Mouse (Mus musculus) cerebellum, postnatal 14 days (tissue): Measurements from ENCODE around the gene Noc2l.
A peak's percentile ranks its signal among the peaks of the same experiment; 100 is the strongest.

Experiments
- DNase-seq, 2 experiments: peaks; one replicate each; pipeline ENCODE4 v3.0.0; 2021; ENCODE audit warnings: mixed read lengths in 2 of 2

The Noc2l gene

GRCm38 (mm10) chr4:156217022-156217669 lies 18.7 kb upstream of the Noc2l start:
- peak in 1 of 2 experiments; percentile 25 for DNase-seq

GRCm38 (mm10) chr4:156217838-156218237 lies 18.0 kb upstream of the Noc2l start:
- DNase-seq = peak; percentile 39 to 44

- no peak for DNase-seq
Measured at GRCm38 (mm10) chr4:156219936-156220335, 15.9 kb upstream of the Noc2l start.

- DNase-seq = no peak
Measured at GRCm38 (mm10) chr4:156224276-156224675, 11.5 kb upstream of the Noc2l start.

- DNase-seq = peak; percentile 51 to 59
Measured at GRCm38 (mm10) chr4:156227752-156228392, 7.9 kb upstream of the Noc2l start.

- DNase-seq = no peak
Measured at GRCm38 (mm10) chr4:156228393-156229024, 7.3 kb upstream of the Noc2l start.

- DNase-seq = peak; percentile 57 to 59
Measured at GRCm38 (mm10) chr4:156234021-156234501, 1.7 kb upstream of the Noc2l start.

- peak; percentile 87 to 88 for DNase-seq
Measured at GRCm38 (mm10) chr4:156234701-156235213, 1.1 kb upstream of the Noc2l start, which contains the start of gene Plekhn1. TSS of gene Plekhn1 (minus strand) at chr4:156234857.

- DNase-seq = peak; percentile 53
Measured at GRCm38 (mm10) chr4:156235360-156235770, 445 bp upstream of the Noc2l start.

- DNase-seq = peak; percentile 44 to 52
Measured at GRCm38 (mm10) chr4:156236651-156237447, 1.0 kb downstream of the Noc2l start.

GRCm38 (mm10) chr4:156249567-156249966 lies 13.8 kb downstream of the Noc2l start:
- no peak for DNase-seq

- DNase-seq = no peak
Measured at GRCm38 (mm10) chr4:156251081-156251480, 15.3 kb downstream of the Noc2l start.

- DNase-seq = no peak
Measured at GRCm38 (mm10) chr4:156252140-156252539, 16.3 kb downstream of the Noc2l start.

- DNase-seq = no peak
Measured at GRCm38 (mm10) chr4:156252619-156253018, 16.8 kb downstream of the Noc2l start.

- no peak for DNase-seq
Measured at GRCm38 (mm10) chr4:156253043-156253442, 17.2 kb downstream of the Noc2l start.

- peak in 1 of 2 experiments; percentile 17 for DNase-seq
Measured at GRCm38 (mm10) chr4:156254361-156255077, 18.7 kb downstream of the Noc2l start.

- DNase-seq = no peak
Measured at GRCm38 (mm10) chr4:156255078-156255839, 19.4 kb downstream of the Noc2l start, which contains the start of gene Samd11. TSS of gene Samd11 (minus strand) at chr4:156255657.
